Mouse (Mus musculus) midbrain, embryonic 15.5 days (tissue): ENCODE results near the gene Gxylt1. TPM values are rescaled to one million over a fixed set of nuclear protein-coding genes. Genes with fewer than 3 reads are reported as not detected.
A peak's percentile ranks its signal among the peaks of the same experiment; 100 is the strongest.

Experiments used
- ATAC-seq: fragments of 200-750 bp; cut with Nextera tagmentation; replicated peaks from 2 replicates; pipeline ENCODE4 v1.8.0; 2017; ENCODE audit warnings: moderate TSS enrichment
- H3K27ac ChIP-seq: fragments of 300-500 bp; sonication (generic); 2 replicates; pipeline ENCODE4 v1.5.1; 2015; ENCODE audit warnings: mild to moderate bottlenecking, inconsistent platforms
- H3K27me3 ChIP-seq: fragments of 300-500 bp; sonication (generic); replicated peaks from 2 replicates; pipeline ENCODE4 v1.6.1; 2015; ENCODE audit warnings: inconsistent platforms
- H3K36me3 ChIP-seq: fragments of 300-500 bp; sonication (generic); replicated peaks from 2 replicates; pipeline ENCODE4 v1.6.1; 2015; ENCODE audit warnings: inconsistent platforms
- H3K4me1 ChIP-seq: fragments of 300-500 bp; sonication (generic); 2 replicates; pipeline ENCODE4 v1.6.1; 2015; ENCODE audit warnings: inconsistent platforms
- H3K4me2 ChIP-seq: fragments of 300-500 bp; sonication (generic); 2 replicates; pipeline ENCODE4 v1.6.1; 2015; ENCODE audit warnings: inconsistent platforms, mild to moderate bottlenecking, moderate library complexity
- H3K4me3 ChIP-seq: fragments of 300-500 bp; sonication (generic); 2 replicates; pipeline ENCODE4 v1.5.1; 2015; ENCODE audit warnings: mild to moderate bottlenecking, inconsistent platforms
- H3K9ac ChIP-seq: fragments of 300-500 bp; sonication (generic); 2 replicates; pipeline ENCODE4 v1.6.1; 2015; ENCODE audit warnings: mild to moderate bottlenecking, inconsistent platforms
- H3K9me3 ChIP-seq: fragments of 300-500 bp; sonication (generic); 2 replicates; pipeline ENCODE4 v1.6.1; 2016; ENCODE audit warnings: inconsistent platforms
- WGBS: fragments of 180-500 bp; shearing (Covaris S2); methylation state at CpG from one replicate; pipeline ENCODE4 v1.1.7; 2015; ENCODE audit warnings: mixed read lengths; 5-methylcytosine and 5-hydroxymethylcytosine counted together
- polyA plus RNA-seq: library from polyadenylated mRNA; unstranded; fragments of >200 nt; fragmentation: Nextera tagmentation; extraction: Ambion mirVana; gene quantifications from 2 replicates; pipeline ENCODE4 v1.2.1, GENCODE M21; 2015

Gxylt1 gene
- polyA plus RNA-seq, 1 experiment from 2014 or later, result 7.3 TPM

GRCm38 (mm10) chr15:93222475-93222874 lies 52.5 kb downstream of the Gxylt1 start:
- no peak for ATAC-seq
- Histone ChIP-seq H3K9me3 (no peaks in the 10 kb centered on the region), H3K9ac (no peak overlapping the region), H3K36me3 (no peaks in the 10 kb centered on the region), H3K4me3 (no peak overlapping the region), H3K27me3 (no peaks in the 10 kb centered on the region), H3K4me2 (no peak overlapping the region), H3K27ac (no peak overlapping the region), H3K4me1 (peaks cover 2% of the 10 kb centered on the region; the same call in 1 of the 2 replicates)
- WGBS, result 63% methylated on average over 7 of the region's 7 CpGs

- Histone ChIP-seq H3K9me3 (no peaks in the 10 kb centered on the region), H3K4me1 (peaks cover 5% of the 10 kb centered on the region; the same call in 1 of the 2 replicates), H3K9ac (no peak overlapping the region), H3K4me2 (no peak overlapping the region), H3K27me3 (no peaks in the 10 kb centered on the region), H3K4me3 (no peak overlapping the region), H3K27ac (no peak overlapping the region), H3K36me3 (no peaks in the 10 kb centered on the region)
- ATAC-seq, result no peak
- WGBS, result 95% methylated on average over 9 of the region's 9 CpGs
Measured at GRCm38 (mm10) chr15:93212617-93213016, 62.4 kb downstream of the Gxylt1 start.

- H3K36me3 ChIP-seq, result no peaks in the 10 kb centered on the region
- no peaks in the 10 kb centered on the region for H3K27me3 ChIP-seq
- no peak for ATAC-seq
- H3K9ac ChIP-seq, result no peak overlapping the region
- 77% methylated on average over 1 of the region's 1 CpGs for WGBS
- no peak overlapping the region for H3K4me3 ChIP-seq
- no peaks in the 10 kb centered on the region for H3K9me3 ChIP-seq
- H3K4me2 ChIP-seq, result no peak overlapping the region
- H3K4me1 ChIP-seq, result no peaks in the 10 kb centered on the region
- H3K27ac ChIP-seq, result no peak overlapping the region
Measured at GRCm38 (mm10) chr15:93204861-93205260, 70.1 kb downstream of the Gxylt1 start.

- WGBS, result 89% methylated on average over 5 of the region's 5 CpGs
Measured at GRCm38 (mm10) chr15:93201956-93202355, 73.0 kb downstream of the Gxylt1 start.

GRCm38 (mm10) chr15:93191387-93192145 lies 83.4 kb downstream of the Gxylt1 start:
- ATAC-seq, result peak; percentile 67
- 0 out of 2 replicates have a peak, but pooled peaks cover 3% of the 10 kb centered on the region for H3K9me3 ChIP-seq
- no peaks in the 10 kb centered on the region for H3K36me3 ChIP-seq
- H3K27ac ChIP-seq, result no peak overlapping the region; the same call in 1 of the 2 replicates
- H3K27me3 ChIP-seq, result no peaks in the 10 kb centered on the region
- H3K9ac ChIP-seq, result no peak overlapping the region
- 49% methylated on average over 12 of the region's 12 CpGs for WGBS
- H3K4me1 ChIP-seq, result peaks cover 6% of the 10 kb centered on the region
- H3K4me3 ChIP-seq, result no peak overlapping the region
- no peak overlapping the region for H3K4me2 ChIP-seq

More at GRCm38 (mm10) chr15:93201956-93202355, 73.0 kb downstream of the Gxylt1 start:
- Histone ChIP-seq H3K4me1 (no peaks in the 10 kb centered on the region), H3K9ac (no peak overlapping the region), H3K4me2 (no peak overlapping the region), H3K4me3 (no peak overlapping the region), H3K36me3 (no peaks in the 10 kb centered on the region), H3K27ac (no peak overlapping the region), H3K27me3 (no peaks in the 10 kb centered on the region), H3K9me3 (no peaks in the 10 kb centered on the region)
- no peak for ATAC-seq

Other genes starting within 250 kb of the Gxylt1 start
- 121 and 122 TPM in 2 replicates for gene Yaf2, start 61.8 kb upstream of the Gxylt1 start, polyA plus RNA-seq
- gene Zcrb1, start 123.2 kb upstream of the Gxylt1 start, polyA plus RNA-seq, result 143 and 155 TPM in 2 replicates
- gene Pphln1, start 123.2 kb upstream of the Gxylt1 start, polyA plus RNA-seq, result 40.2 and 42.1 TPM in 2 replicates